Mouse (Mus musculus) olfactory bulb, adult 2 months (tissue): Measurements from ENCODE around the gene Plk3. TPM values are rescaled to one million over a fixed set of nuclear protein-coding genes. Genes with fewer than 3 reads are reported as not detected.
A peak's percentile ranks its signal among the peaks of the same experiment; 100 is the strongest.

ENCODE experiments used
- H3K27ac ChIP-seq: fragments of 200-500 bp; 2 replicates; pipeline ENCODE4 v1.5.1; 2012; ENCODE audit warnings: low read depth, low read length; ENCODE audit not compliant: insufficient read depth
- H3K4me1 ChIP-seq: fragments of 200-500 bp; 2 replicates; pipeline ENCODE4 v1.6.1; 2012; ENCODE audit warnings: low read length; ENCODE audit not compliant: control insufficient read depth, insufficient read depth
- H3K4me3 ChIP-seq: fragments of 200-500 bp; 2 replicates; pipeline ENCODE4 v1.5.1; 2012; ENCODE audit warnings: mild to moderate bottlenecking, low read depth, low read length, moderate library complexity; ENCODE audit not compliant: insufficient read depth
- CTCF ChIP-seq: fragments of 200-500 bp; IDR thresholded peaks from 2 replicates; pipeline ENCODE4 v1.5.1; 2012; ENCODE audit warnings: low read depth, mild to moderate bottlenecking, low read length, moderate library complexity; ENCODE audit not compliant: insufficient read depth
- POLR2A ChIP-seq: fragments of 200-500 bp; IDR thresholded peaks from 2 replicates; pipeline ENCODE4 v1.6.1; 2012; ENCODE audit warnings: mild to moderate bottlenecking, low read depth, low read length, moderate library complexity; ENCODE audit not compliant: insufficient read depth
- WGBS: fragments of 180-500 bp; shearing (Covaris S2); methylation state at CpG from one replicate; pipeline ENCODE4 v1.1.7; 2018; 5-methylcytosine and 5-hydroxymethylcytosine counted together
- polyA plus RNA-seq: library from polyadenylated mRNA; stranded (reverse); fragments of >200 nt; gene quantifications from 2 replicates; pipeline ENCODE4 v1.2.4, GENCODE M21; 2012; ENCODE audit warnings: low replicate concordance; ENCODE audit not compliant: missing spikeins, insufficient read depth, insufficient read length

Plk3 gene
- polyA plus RNA-seq, 1 experiment = not detected

GRCm38 (mm10) chr4:117122209-117122608 is 11.6 kb downstream of the Plk3 start:
- 34% methylated on average over 4 of the region's 4 CpGs for WGBS
- TF ChIP-seq POLR2A (no peak), CTCF (no peak)
- H3K27ac ChIP-seq = peak overlapping the region; percentile 45; the same call in 1 of the 2 replicates
- H3K4me3 ChIP-seq = peak overlapping the region; percentile 39
- H3K4me1 ChIP-seq = peaks cover 30% of the 10 kb centered on the region

GRCm38 (mm10) chr4:117120445-117121414 is 13.0 kb downstream of the Plk3 start:
- peak overlapping the region; percentile 77 for H3K27ac ChIP-seq
- WGBS = under 1% methylated on average over 69 of the region's 69 CpGs
- H3K4me1 ChIP-seq = peaks cover 20% of the 10 kb centered on the region
- peak overlapping the region; percentile 70 for H3K4me3 ChIP-seq
- peak; percentile 57 for TF ChIP-seq POLR2A
- peak; percentile 81 for TF ChIP-seq CTCF

GRCm38 (mm10) chr4:117120052-117120444 is 13.7 kb downstream of the Plk3 start:
- Histone ChIP-seq H3K4me3 (peak overlapping the region; percentile 70), H3K4me1 (peaks cover 13% of the 10 kb centered on the region), H3K27ac (peak overlapping the region; percentile 77)
- no peak for TF ChIP-seq CTCF
- TF ChIP-seq POLR2A = no peak
- 5% methylated on average over 10 of the region's 10 CpGs for WGBS

GRCm38 (mm10) chr4:117119636-117120035 is 14.1 kb downstream of the Plk3 start:
- Histone ChIP-seq H3K4me1 (peaks cover 9% of the 10 kb centered on the region), H3K27ac (peak overlapping the region; percentile 77), H3K4me3 (no peak overlapping the region)
- TF ChIP-seq POLR2A = no peak
- no peak for TF ChIP-seq CTCF
- WGBS = 68% methylated on average over 5 of the region's 5 CpGs

- peaks cover 6% of the 10 kb centered on the region for H3K4me1 ChIP-seq
- no peak overlapping the region for H3K4me3 ChIP-seq
- no peak overlapping the region for H3K27ac ChIP-seq
- 96% methylated on average over 7 of the region's 7 CpGs for WGBS
- TF ChIP-seq CTCF (no peak), POLR2A (no peak)
These were observed 15.8 kb downstream of the Plk3 start for GRCm38 (mm10) chr4:117117931-117118330.

- no peaks in the 10 kb centered on the region for H3K4me1 ChIP-seq
- H3K4me3 ChIP-seq = no peak overlapping the region
- TF ChIP-seq POLR2A = no peak
- no peak for TF ChIP-seq CTCF
- 89% methylated on average over 5 of the region's 5 CpGs for WGBS
- H3K27ac ChIP-seq = no peak overlapping the region
These were observed 18.2 kb downstream of the Plk3 start for GRCm38 (mm10) chr4:117115592-117115991.

- TF ChIP-seq CTCF = no peak
- no peak for TF ChIP-seq POLR2A
- H3K4me1 ChIP-seq = no peaks in the 10 kb centered on the region
- WGBS = 94% methylated on average over 1 of the region's 1 CpGs
These were observed 20.5 kb downstream of the Plk3 start for GRCm38 (mm10) chr4:117113237-117113636.

GRCm38 (mm10) chr4:117110985-117111384 is 22.8 kb downstream of the Plk3 start:
- WGBS = 91% methylated on average over 11 of the region's 11 CpGs
- Histone ChIP-seq H3K4me1 (no peaks in the 10 kb centered on the region), H3K27ac (no peak overlapping the region), H3K4me3 (no peak overlapping the region)
- no peak for TF ChIP-seq CTCF
- no peak for TF ChIP-seq POLR2A

More at GRCm38 (mm10) chr4:117113237-117113636, 20.5 kb downstream of the Plk3 start:
- Histone ChIP-seq H3K4me3 (no peak overlapping the region), H3K27ac (no peak overlapping the region)

- WGBS = 94% methylated on average over 13 of the region's 13 CpGs
- TF ChIP-seq CTCF (no peak), POLR2A (no peak)
- Histone ChIP-seq H3K27ac (no peak overlapping the region), H3K4me3 (no peak overlapping the region), H3K4me1 (no peaks in the 10 kb centered on the region)
These were observed 23.5 kb downstream of the Plk3 start for GRCm38 (mm10) chr4:117110249-117110648.
